Mouse (Mus musculus): ENCODE results near the gene Ppp6r2. TPM values are rescaled to one million over a fixed set of nuclear protein-coding genes. Genes with fewer than 3 reads are reported as not detected.
A peak's percentile ranks its signal among the peaks of the same experiment; 100 is the strongest.

Ppp6r2 gene
- polyA plus RNA-seq, 1 experiment from 2014 or later: 26.8 TPM

- no peaks in the 10 kb centered on the region for H3K27me3 ChIP-seq (ENCODE audit: insufficient read depth, low read length)
- peaks cover 65% of the 10 kb centered on the region for H3K36me3 ChIP-seq (ENCODE audit: insufficient read depth, low read length)
- WGBS: 92% methylated on average over 5 of the region's 5 CpGs
- no peaks in the 10 kb centered on the region for H3K4me1 ChIP-seq (replicated peaks; ENCODE audit: insufficient read depth, low read length)
- TF ChIP-seq CTCF (IDR thresholded peaks at IDR 0.05; ENCODE audit: low read depth): no peak
- H3K4me3 ChIP-seq (replicated peaks; ENCODE audit: low read depth, low read length): no peak overlapping the region
- H3K4me2 ChIP-seq (ENCODE audit: low read length): no peak overlapping the region
- no peak for ATAC-seq (replicated peaks; ENCODE audit: low FRiP score, low read depth)
- no peaks in the 10 kb centered on the region for H3K9me3 ChIP-seq (replicated peaks; ENCODE audit: low read length)
- H3K9ac ChIP-seq (ENCODE audit: low read depth, low read length): no peak overlapping the region
- H3K27ac ChIP-seq: no peak overlapping the region
- no peak for DNase-seq (ENCODE audit: low spot score)
Measured at GRCm38 (mm10) chr15:89286582-89286981, 75.2 kb downstream of the Ppp6r2 start.

- no peak for ATAC-seq (replicated peaks; ENCODE audit: low FRiP score, low read depth)
Measured at GRCm38 (mm10) chr15:89288227-89288767, 76.9 kb downstream of the Ppp6r2 start.

GRCm38 (mm10) chr15:89289455-89289854 lies 78.1 kb downstream of the Ppp6r2 start:
- H3K9ac ChIP-seq (ENCODE audit: low read depth, low read length): no peak overlapping the region
- no peak overlapping the region for H3K4me2 ChIP-seq (ENCODE audit: low read length)
- no peaks in the 10 kb centered on the region for H3K4me1 ChIP-seq (replicated peaks; ENCODE audit: insufficient read depth, low read length)
- H3K4me3 ChIP-seq (replicated peaks; ENCODE audit: low read depth, low read length): no peak overlapping the region
- 95% methylated on average over 11 of the region's 11 CpGs for WGBS
- no peaks in the 10 kb centered on the region for H3K27me3 ChIP-seq (ENCODE audit: insufficient read depth, low read length)
- H3K27ac ChIP-seq: no peak overlapping the region
- H3K36me3 ChIP-seq (ENCODE audit: insufficient read depth, low read length): peaks cover 66% of the 10 kb centered on the region
- no peak for TF ChIP-seq CTCF (IDR thresholded peaks at IDR 0.05; ENCODE audit: low read depth)
- DNase-seq (ENCODE audit: low spot score) (no peak), ATAC-seq (replicated peaks; ENCODE audit: low FRiP score, low read depth) (no peak)
- no peaks in the 10 kb centered on the region for H3K9me3 ChIP-seq (replicated peaks; ENCODE audit: low read length)

More at GRCm38 (mm10) chr15:89288227-89288767, 76.9 kb downstream of the Ppp6r2 start:
- H3K9ac ChIP-seq (ENCODE audit: low read depth, low read length): no peak overlapping the region
- no peaks in the 10 kb centered on the region for H3K4me1 ChIP-seq (replicated peaks; ENCODE audit: insufficient read depth, low read length)
- TF ChIP-seq CTCF (IDR thresholded peaks at IDR 0.05; ENCODE audit: low read depth): no peak
- peaks cover 63% of the 10 kb centered on the region for H3K36me3 ChIP-seq (ENCODE audit: insufficient read depth, low read length)
- no peak for DNase-seq (ENCODE audit: low spot score)
- no peak overlapping the region for H3K4me3 ChIP-seq (replicated peaks; ENCODE audit: low read depth, low read length)
- H3K9me3 ChIP-seq (replicated peaks; ENCODE audit: low read length): no peaks in the 10 kb centered on the region
- no peak overlapping the region for H3K4me2 ChIP-seq (ENCODE audit: low read length)
- H3K27me3 ChIP-seq (ENCODE audit: insufficient read depth, low read length): no peaks in the 10 kb centered on the region
- H3K27ac ChIP-seq: no peak overlapping the region
- 77% methylated on average over 23 of the region's 23 CpGs for WGBS

GRCm38 (mm10) chr15:89291521-89291920 lies 80.2 kb downstream of the Ppp6r2 start:
- no peaks in the 10 kb centered on the region for H3K27me3 ChIP-seq (ENCODE audit: insufficient read depth, low read length)
- H3K4me1 ChIP-seq (replicated peaks; ENCODE audit: insufficient read depth, low read length): no peaks in the 10 kb centered on the region
- peaks cover 79% of the 10 kb centered on the region for H3K36me3 ChIP-seq (ENCODE audit: insufficient read depth, low read length)
- TF ChIP-seq CTCF (IDR thresholded peaks at IDR 0.05; ENCODE audit: low read depth): no peak
- no peaks in the 10 kb centered on the region for H3K9me3 ChIP-seq (replicated peaks; ENCODE audit: low read length)
- DNase-seq (ENCODE audit: low spot score): no peak
- no peak overlapping the region for H3K4me3 ChIP-seq (replicated peaks; ENCODE audit: low read depth, low read length)
- ATAC-seq (replicated peaks; ENCODE audit: low FRiP score, low read depth): no peak
- H3K9ac ChIP-seq (ENCODE audit: low read depth, low read length): no peak overlapping the region
- H3K4me2 ChIP-seq (ENCODE audit: low read length): no peak overlapping the region
- 83% methylated on average over 3 of the region's 3 CpGs for WGBS
- no peak overlapping the region for H3K27ac ChIP-seq

GRCm38 (mm10) chr15:89292795-89293194 lies 81.4 kb downstream of the Ppp6r2 start:
- DNase-seq (ENCODE audit: low spot score) (no peak), ATAC-seq (replicated peaks; ENCODE audit: low FRiP score, low read depth) (no peak)
- no peak for TF ChIP-seq CTCF (IDR thresholded peaks at IDR 0.05; ENCODE audit: low read depth)
- H3K9ac ChIP-seq (ENCODE audit: low read depth, low read length): no peak overlapping the region
- no peaks in the 10 kb centered on the region for H3K9me3 ChIP-seq (replicated peaks; ENCODE audit: low read length)
- WGBS: 51% methylated on average over 2 of the region's 2 CpGs
- no peak overlapping the region for H3K4me3 ChIP-seq (replicated peaks; ENCODE audit: low read depth, low read length)
- no peak overlapping the region for H3K4me2 ChIP-seq (ENCODE audit: low read length)
- no peak overlapping the region for H3K27ac ChIP-seq
- no peaks in the 10 kb centered on the region for H3K27me3 ChIP-seq (ENCODE audit: insufficient read depth, low read length)
- H3K36me3 ChIP-seq (ENCODE audit: insufficient read depth, low read length): peaks cover 70% of the 10 kb centered on the region
- H3K4me1 ChIP-seq (replicated peaks; ENCODE audit: insufficient read depth, low read length): no peaks in the 10 kb centered on the region

- Histone ChIP-seq H3K4me2 (ENCODE audit: low read length) (no peak overlapping the region), H3K4me3 (replicated peaks; ENCODE audit: low read depth, low read length) (no peak overlapping the region), H3K9me3 (replicated peaks; ENCODE audit: low read length) (no peaks in the 10 kb centered on the region), H3K27me3 (ENCODE audit: insufficient read depth, low read length) (no peaks in the 10 kb centered on the region), H3K36me3 (ENCODE audit: insufficient read depth, low read length) (peaks cover 60% of the 10 kb centered on the region), H3K27ac (no peak overlapping the region), H3K9ac (ENCODE audit: low read depth, low read length) (no peak overlapping the region), H3K4me1 (replicated peaks; ENCODE audit: insufficient read depth, low read length) (no peaks in the 10 kb centered on the region)
- TF ChIP-seq CTCF (IDR thresholded peaks at IDR 0.05; ENCODE audit: low read depth): no peak
- ATAC-seq (replicated peaks; ENCODE audit: low FRiP score, low read depth) (0 out of 2 replicates have a peak, but pooled peaks have one; percentile 10), DNase-seq (ENCODE audit: low spot score) (no peak)
- 93% methylated on average over 10 of the region's 10 CpGs for WGBS
Measured at GRCm38 (mm10) chr15:89293778-89294177, 82.4 kb downstream of the Ppp6r2 start.
